Mouse (Mus musculus) limb, embryonic 14.5 days (tissue): Measurements from ENCODE around the gene Setd2. TPM values are rescaled to one million over a fixed set of nuclear protein-coding genes. Genes with fewer than 3 reads are reported as not detected.

ENCODE experiments used
- ATAC-seq: fragments of 200-750 bp; cut with Nextera tagmentation; 2 replicates; pipeline ENCODE4 v1.8.0; 2017; ENCODE audit warnings: low read depth, moderate number of reproducible peaks, moderate TSS enrichment; ENCODE audit not compliant: low FRiP score
- DNase-seq: peaks from one replicate; pipeline ENCODE4 v3.0.0-alpha.2; 2015; ENCODE audit warnings: low spot score
- H3K27ac ChIP-seq: fragments of 300-500 bp; sonication (generic); replicated peaks from 2 replicates; pipeline ENCODE4 v1.5.1; 2014; ENCODE audit warnings: low read depth, mild to moderate bottlenecking, low read length, moderate library complexity, mixed read lengths
- H3K27me3 ChIP-seq: fragments of 300-500 bp; sonication (generic); 2 replicates; pipeline ENCODE4 v1.6.1; 2014; ENCODE audit warnings: low read length, mixed read lengths; ENCODE audit not compliant: control insufficient read depth, insufficient read depth
- H3K36me3 ChIP-seq: fragments of 300-500 bp; sonication (generic); 2 replicates; pipeline ENCODE4 v1.6.1; 2014; ENCODE audit warnings: mild to moderate bottlenecking, low read length, moderate library complexity, mixed read lengths; ENCODE audit not compliant: control insufficient read depth, insufficient read depth
- H3K4me1 ChIP-seq: fragments of 300-500 bp; sonication (generic); 2 replicates; pipeline ENCODE4 v1.6.1; 2014; ENCODE audit warnings: antibody characterized with exemption, low read length, mixed read lengths; ENCODE audit not compliant: control insufficient read depth, insufficient read depth
- H3K4me2 ChIP-seq: fragments of 300-500 bp; sonication (generic); replicated peaks from 2 replicates; pipeline ENCODE4 v1.6.1; 2014; ENCODE audit warnings: low read depth, mild to moderate bottlenecking, low read length, moderate library complexity; ENCODE audit not compliant: severe bottlenecking
- H3K4me3 ChIP-seq: fragments of 300-500 bp; sonication (generic); replicated peaks from 2 replicates; pipeline ENCODE4 v1.5.1; 2014; ENCODE audit warnings: low read length
- H3K9ac ChIP-seq: fragments of 300-500 bp; sonication (generic); 2 replicates; pipeline ENCODE4 v1.6.1; 2014; ENCODE audit warnings: mild to moderate bottlenecking, low read depth, low read length, moderate library complexity; ENCODE audit not compliant: severe bottlenecking
- H3K9me3 ChIP-seq: fragments of 300-500 bp; sonication (generic); 2 replicates; pipeline ENCODE4 v1.6.1; 2016; ENCODE audit warnings: low read length; ENCODE audit not compliant: control insufficient read depth
- POLR2A ChIP-seq: fragments of 200-500 bp; IDR thresholded peaks from 2 replicates; pipeline ENCODE4 v1.8.0; 2012; ENCODE audit warnings: inconsistent platforms, mild to moderate bottlenecking, moderate library complexity, borderline replicate concordance; ENCODE audit not compliant: insufficient read depth, insufficient read length; ENCODE audit errors: extremely low read depth
- WGBS: fragments of 180-500 bp; shearing (Covaris S2); extraction: QIAGEN DNeasy Blood & Tissue Kit; methylation state at CpG from one replicate; pipeline ENCODE4 v1.1.7; 2014; 5-methylcytosine and 5-hydroxymethylcytosine counted together
- polyA plus RNA-seq, 2 experiments: library from polyadenylated mRNA; depleted of rRNA in 1 of 2; stranded (reverse) in 1 of 2; unstranded in 1 of 2; fragments of >200 nt; fragmentation: Nextera tagmentation in 1 of 2; extraction: Ambion mirVana in 1 of 2; gene quantifications; 2 replicates each; pipeline versions ENCODE4 v1.2.1 to v1.2.3; 2012 to 2014

The Setd2 gene
- polyA plus RNA-seq, 2 experiments = 52.7 to 86.5 TPM

DNA sequence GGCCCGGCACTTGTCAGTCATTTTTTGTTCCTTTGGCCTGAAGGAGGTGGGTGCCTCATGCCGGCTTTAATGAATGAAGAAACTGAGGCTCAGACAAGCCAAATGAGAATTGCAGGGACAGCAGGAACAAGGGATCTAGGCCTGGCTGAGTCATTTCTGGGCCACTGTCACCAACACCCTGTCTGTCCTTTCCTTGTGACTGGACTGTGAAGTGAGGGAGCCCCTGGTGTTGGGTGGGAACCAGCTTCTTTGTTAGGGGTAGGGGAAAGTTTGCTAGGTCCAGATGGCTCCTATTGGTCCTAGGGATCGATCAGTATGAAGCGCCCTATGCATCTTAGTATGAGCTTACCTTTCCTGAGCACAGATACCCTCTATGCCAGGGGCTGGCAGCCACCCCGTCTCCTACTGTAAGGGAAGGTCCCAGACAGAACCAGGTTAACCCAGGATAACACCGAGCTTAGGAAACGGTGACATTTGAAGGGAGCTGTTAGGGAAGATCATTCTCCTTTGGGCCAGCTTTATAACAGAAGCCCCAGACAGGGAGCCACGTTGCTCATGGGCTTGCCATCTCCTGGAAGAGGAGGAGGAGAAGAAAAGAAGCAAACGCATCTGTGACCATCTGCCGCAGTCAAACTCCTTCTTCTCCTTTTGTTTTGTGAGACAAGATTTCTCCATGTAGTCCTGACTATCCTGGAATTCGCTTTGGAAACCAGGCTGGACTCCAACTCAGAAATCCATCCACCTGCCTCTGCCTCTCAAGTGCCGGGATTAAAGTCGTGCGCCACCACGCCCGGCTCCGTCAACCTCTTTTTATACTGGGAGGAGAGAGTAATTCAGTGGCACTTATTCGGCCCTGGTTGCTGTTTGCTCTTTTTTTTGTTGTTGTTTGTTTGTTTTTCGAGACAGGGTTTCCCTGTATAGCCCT lies 122.6 kb downstream of the Setd2 start:
- TF ChIP-seq POLR2A = no peak
- Histone ChIP-seq H3K9ac (no peak overlapping the region), H3K9me3 (no peaks in the 10 kb centered on the region), H3K4me1 (peaks cover 20% of the 10 kb centered on the region), H3K36me3 (0 out of 2 replicates have a peak, but pooled peaks cover 4% of the 10 kb centered on the region), H3K4me3 (peak overlapping the region; percentile 60; the same call in 1 of the 2 replicates), H3K27ac (no peak overlapping the region), H3K4me2 (peak overlapping the region; percentile 99), H3K27me3 (peaks cover 26% of the 10 kb centered on the region)
- DNase-seq (no peak), ATAC-seq (no peak)
- WGBS = 81% methylated on average over 19 of the region's 19 CpGs

DNA sequence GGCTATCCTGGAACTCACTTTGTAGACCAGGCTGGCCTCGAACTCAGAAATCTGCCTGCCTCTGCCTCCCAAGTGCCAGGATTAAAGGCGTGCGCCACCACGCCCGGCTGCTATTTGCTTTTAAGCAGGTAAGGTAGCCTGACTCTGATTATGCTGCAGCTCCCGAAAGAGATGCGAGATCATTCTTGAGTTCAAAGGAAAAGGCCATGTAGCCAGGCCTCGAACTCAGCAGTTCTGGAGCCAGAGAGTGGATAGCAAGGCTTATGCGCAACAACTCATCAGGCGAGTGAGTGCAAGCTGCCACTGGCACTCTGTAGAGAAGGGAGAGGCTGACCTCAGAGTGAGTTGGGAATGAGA lies 123.2 kb downstream of the Setd2 start:
- peak overlapping the region; percentile 61 for H3K4me3 ChIP-seq
- peaks cover 23% of the 10 kb centered on the region for H3K27me3 ChIP-seq
- DNase-seq = no peak
- H3K36me3 ChIP-seq = 0 out of 2 replicates have a peak, but pooled peaks cover 4% of the 10 kb centered on the region
- H3K9me3 ChIP-seq = no peaks in the 10 kb centered on the region
- ATAC-seq = no peak
- TF ChIP-seq POLR2A = no peak
- no peak overlapping the region for H3K9ac ChIP-seq
- peak overlapping the region; percentile 53 for H3K4me2 ChIP-seq
- peaks cover 20% of the 10 kb centered on the region for H3K4me1 ChIP-seq
- no peak overlapping the region for H3K27ac ChIP-seq
- WGBS = 76% methylated on average over 10 of the region's 10 CpGs

DNA sequence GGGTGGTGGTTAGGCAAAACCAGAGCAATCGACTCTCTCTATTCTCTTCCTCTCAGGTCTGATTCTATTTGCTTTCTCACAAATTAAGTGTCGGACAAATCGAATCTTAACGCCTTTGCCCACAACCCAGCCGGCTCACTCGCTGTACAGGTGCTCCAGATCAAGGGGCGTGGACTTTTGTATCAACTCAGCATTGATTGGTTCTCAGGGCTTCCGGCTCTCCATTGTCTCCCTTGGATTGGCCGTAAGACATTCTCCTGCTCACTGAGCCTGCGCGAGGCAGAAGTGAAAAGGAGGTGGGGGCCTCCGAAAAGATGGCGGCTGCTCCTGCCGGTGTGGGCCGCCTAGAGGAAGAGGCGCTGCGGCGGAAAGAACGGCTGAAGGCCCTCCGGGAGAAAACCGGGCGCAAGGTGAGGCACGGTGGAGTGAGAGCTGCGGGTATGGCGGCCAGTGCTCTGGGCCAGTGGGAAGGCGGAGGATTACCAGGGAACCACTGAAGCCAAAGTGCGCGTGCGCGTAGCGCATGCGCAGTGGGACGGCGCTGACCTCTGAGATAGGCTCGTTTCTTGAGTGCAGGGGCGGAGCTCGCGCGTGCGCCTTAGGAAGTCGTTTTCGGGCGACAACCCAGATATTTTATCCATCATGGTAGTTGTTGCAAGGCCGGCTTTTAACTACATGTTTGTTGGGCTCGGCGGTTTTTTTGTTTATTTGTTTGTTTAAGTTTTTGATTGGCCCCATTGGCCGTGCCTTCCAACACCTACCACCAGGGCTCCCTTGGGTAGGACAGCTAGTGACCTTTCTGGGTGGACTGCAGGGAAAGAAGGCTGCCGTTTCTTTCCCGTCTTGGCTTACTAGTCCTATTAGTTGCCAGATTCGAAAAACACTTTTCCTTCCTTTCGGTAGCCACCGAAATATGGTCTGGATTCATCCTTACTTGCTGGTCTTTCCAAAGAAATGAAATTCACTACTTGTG lies 124.1 kb downstream of the Setd2 start, which contains the start of gene Ccdc12:
Gene Ccdc12, plus strand, starts transcription at position 255 of the 973 bp plus-strand sequence.
- Histone ChIP-seq H3K4me3 (peak within 1 kb of the TSS; percentile 61), H3K9ac (peak within 1 kb of the TSS; percentile 63), H3K27me3 (peaks cover 19% of the 10 kb centered on the region), H3K27ac (peak within 1 kb of the TSS; percentile 61), H3K4me2 (peak within 1 kb of the TSS; percentile 53), H3K4me1 (peaks cover 20% of the 10 kb centered on the region), H3K9me3 (no peaks in the 10 kb centered on the region), H3K36me3 (0 out of 2 replicates have a peak, but pooled peaks cover 4% of the 10 kb centered on the region)
- TF ChIP-seq POLR2A = peak; percentile 78; the same call in 1 of the 2 replicates
- ATAC-seq (peak; percentile 95), DNase-seq (peak; percentile 96)
- WGBS = under 1% methylated on average over 52 of the region's 52 CpGs

DNA sequence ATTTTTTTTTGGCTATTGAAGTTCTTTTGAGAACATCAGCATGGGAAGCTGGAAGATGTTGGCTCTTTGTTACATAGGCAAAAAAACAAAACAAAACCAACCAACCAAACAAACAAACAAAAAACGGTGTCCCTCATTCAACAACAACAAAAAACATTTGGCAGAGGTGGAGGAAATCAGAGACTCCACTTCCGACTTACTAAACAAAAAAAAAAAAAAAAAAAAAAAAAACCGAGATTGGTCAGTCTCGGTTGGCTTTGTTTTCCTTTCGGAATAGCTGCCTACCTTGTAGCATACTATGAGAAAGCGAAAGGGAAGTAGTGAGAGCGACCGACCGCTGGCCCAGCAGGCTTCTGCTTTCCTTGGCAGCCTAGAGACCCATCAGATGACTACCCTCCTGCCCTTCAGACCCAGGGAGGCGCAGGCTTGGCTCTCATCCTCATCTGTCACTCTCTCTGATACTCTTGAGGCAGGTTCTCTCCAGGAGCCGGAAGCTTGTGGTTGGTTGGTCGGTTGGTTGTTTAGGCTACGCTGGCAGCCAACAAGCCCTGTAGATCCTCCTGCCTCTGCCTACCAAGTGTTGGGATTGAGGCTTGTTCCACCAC lies 125.2 kb downstream of the Setd2 start:
- no peak overlapping the region for H3K27ac ChIP-seq
- 0 out of 2 replicates have a peak, but pooled peaks cover 4% of the 10 kb centered on the region for H3K36me3 ChIP-seq
- H3K4me1 ChIP-seq = peaks cover 20% of the 10 kb centered on the region
- H3K4me3 ChIP-seq = peak overlapping the region; percentile 61
- 85% methylated on average over 13 of the region's 13 CpGs for WGBS
- H3K4me2 ChIP-seq = peak overlapping the region; percentile 52
- peaks cover 14% of the 10 kb centered on the region for H3K27me3 ChIP-seq
- TF ChIP-seq POLR2A = no peak
- H3K9me3 ChIP-seq = no peaks in the 10 kb centered on the region
- ATAC-seq (no peak), DNase-seq (no peak)
- no peak overlapping the region for H3K9ac ChIP-seq
